ENCODE assay signal across 9 mouse cellular contexts in genomic region chr7:73398806-73399442, GRCm38 (mm10). TPM values are rescaled to one million over a fixed set of nuclear protein-coding genes. Genes with fewer than 3 reads are reported as not detected.
DNase-seq lines count a peak whose midpoint lies in the region; ATAC-seq lines count a peak whose summit lies in the region.
"Had no signal": no experiment of that assay in that cellular context is flagged by ENCODE, and none has a peak within 500 bp of the region (broad histone marks: within the 10 kb centered on the region; RNA-seq: fewer than 3 reads in every experiment).

No protein-coding gene starts in this region.

- no peaks in the 10 kb centered on the region for H3K9me3 ChIP-seq in kidney, embryonic 16.5 days (ENCODE audit: low read length)
- H3K9me3 ChIP-seq in forebrain, embryonic 10.5 days = no peaks in the 10 kb centered on the region
- no peaks in the 10 kb centered on the region for H3K9me3 ChIP-seq in limb, embryonic 10.5 days (replicated peaks)
- H3K9me3 ChIP-seq in neural tube, embryonic 14.5 days (ENCODE audit: control insufficient read depth, low read length) = no peaks in the 10 kb centered on the region

- 10% methylated on average over 19 of the region's 19 CpGs for WGBS in kidney, embryonic 16.5 days
- WGBS in forebrain, embryonic 10.5 days = 4% methylated on average over 19 of the region's 19 CpGs
- WGBS in limb, embryonic 10.5 days = 6% methylated on average over 19 of the region's 19 CpGs
- 7% methylated on average over 19 of the region's 19 CpGs for WGBS in neural tube, embryonic 14.5 days

- peak; percentile 25; the same call in 1 of the 2 replicates for ATAC-seq in kidney, embryonic 16.5 days (ENCODE audit: low FRiP score, low TSS enrichment)
- peak; percentile 1; the same call in 1 of the 2 replicates for ATAC-seq in neural tube, embryonic 14.5 days (ENCODE audit: low read depth)
- ATAC-seq in activated CD4-positive, CD25-positive, alpha-beta regulatory T cell, adult 4 months = no peak
- ATAC-seq: Patski had no signal

- peaks cover 62% of the 10 kb centered on the region for H3K4me1 ChIP-seq in kidney, embryonic 16.5 days (ENCODE audit: insufficient read depth, low read length)
- peaks cover 99% of the 10 kb centered on the region for H3K4me1 ChIP-seq in forebrain, embryonic 10.5 days
- peaks cover 94% of the 10 kb centered on the region for H3K4me1 ChIP-seq in limb, embryonic 10.5 days
- H3K4me1 ChIP-seq in neural tube, embryonic 14.5 days (ENCODE audit: control insufficient read depth, insufficient read depth, low read length) = peaks cover 41% of the 10 kb centered on the region

- H3K36me3 ChIP-seq in kidney, embryonic 16.5 days (ENCODE audit: insufficient read depth, low read length) = no peaks in the 10 kb centered on the region
- H3K36me3 ChIP-seq in forebrain, embryonic 10.5 days (replicated peaks) = peaks cover 60% of the 10 kb centered on the region
- peaks cover 51% of the 10 kb centered on the region for H3K36me3 ChIP-seq in limb, embryonic 10.5 days
- H3K36me3 ChIP-seq in neural tube, embryonic 14.5 days (ENCODE audit: control insufficient read depth, insufficient read depth, low read length) = no peaks in the 10 kb centered on the region

- H3K4me3 ChIP-seq in kidney, embryonic 16.5 days (ENCODE audit: low read length) = peak overlapping the region; percentile 40
- H3K4me3 ChIP-seq in forebrain, embryonic 10.5 days = peak overlapping the region; percentile 48
- H3K4me3 ChIP-seq in limb, embryonic 10.5 days = peak overlapping the region; percentile 43
- peak overlapping the region; percentile 13 for H3K4me3 ChIP-seq in neural tube, embryonic 14.5 days (ENCODE audit: low read depth, low read length)

- DNase-seq in kidney, postnatal 10 days = no peak
- no peak for DNase-seq in forebrain, embryonic 10.5 days (ENCODE audit: extremely low spot score, low spot score)
- DNase-seq in limb, embryonic 10.5 days (ENCODE audit: low spot score) = no peak
- DNase-seq in urinary bladder, postnatal 10 days (ENCODE audit: low spot score) = no peak
- DNase-seq in adrenal gland, postnatal 25 days = no peak

- H3K27me3 ChIP-seq in kidney, embryonic 16.5 days (ENCODE audit: insufficient read depth, low read length) = no peaks in the 10 kb centered on the region
- 0 out of 2 replicates have a peak, but pooled peaks cover 4% of the 10 kb centered on the region for H3K27me3 ChIP-seq in forebrain, embryonic 10.5 days (ENCODE audit: poor library complexity, severe bottlenecking)
- H3K27me3 ChIP-seq in limb, embryonic 10.5 days (ENCODE audit: low read depth, poor library complexity, severe bottlenecking) = peaks cover 15% of the 10 kb centered on the region; the same call in 1 of the 2 replicates
- H3K27me3 ChIP-seq in neural tube, embryonic 14.5 days (ENCODE audit: control insufficient read depth, insufficient read depth, low read length) = no peaks in the 10 kb centered on the region
- H3K27me3 ChIP-seq: Patski had no signal

- H3K27ac ChIP-seq in kidney, embryonic 16.5 days (ENCODE audit: low read length) = no peak overlapping the region
- peak overlapping the region; percentile 84 for H3K27ac ChIP-seq in forebrain, embryonic 10.5 days
- H3K27ac ChIP-seq in limb, embryonic 10.5 days = peak overlapping the region; percentile 75
- peak overlapping the region; percentile 78 for H3K27ac ChIP-seq in neural tube, embryonic 14.5 days (ENCODE audit: low read depth, low read length)

- H3K9ac ChIP-seq in kidney, embryonic 16.5 days (replicated peaks; ENCODE audit: low read length) = peak overlapping the region; percentile 57
- peak overlapping the region; percentile 32 for H3K9ac ChIP-seq in neural tube, embryonic 14.5 days (replicated peaks; ENCODE audit: low read depth, low read length)

- peak overlapping the region; percentile 64 for H3K4me2 ChIP-seq in kidney, embryonic 16.5 days (replicated peaks; ENCODE audit: low read depth, low read length)
- peak overlapping the region; percentile 45 for H3K4me2 ChIP-seq in neural tube, embryonic 14.5 days (ENCODE audit: low read depth, low read length)

RNA-seq across cellular contexts. Expression of gene Rgma, which starts 23.6 kb away (rescaled TPM):
- polyA plus RNA-seq in kidney, embryonic 16.5 days (2015; fragmentation: Nextera tagmentation; extraction: Ambion mirVana) = 10.0 and 12.8 TPM in 2 replicates
- 26.2 and 26.8 TPM in 2 replicates for polyA plus RNA-seq in forebrain, embryonic 10.5 days (2016; fragmentation: Nextera tagmentation; extraction: Ambion mirVana)
- 20.1 and 26.8 TPM in 2 replicates for polyA plus RNA-seq in limb, embryonic 10.5 days (2016; fragmentation: Nextera tagmentation; extraction: Ambion mirVana)
- 46.6 and 58.4 TPM in 2 replicates for polyA plus RNA-seq in neural tube, embryonic 14.5 days (2014; fragmentation: Nextera tagmentation; extraction: Ambion mirVana)
- not detected for polyA plus RNA-seq in activated CD4-positive, CD25-positive, alpha-beta regulatory T cell, adult 4 months (2017; shearing (Covaris generic))
- total RNA-seq in adrenal gland, postnatal 25 days (2021) = 7.7 and 9.9 TPM in 2 replicates

Comparison
In these comparisons a context has a peak if more than half of its experiments do, and no peak if none do; other contexts are left out.
1. RNA of gene Rgma, which starts 23.6 kb away (polyA plus RNA-seq): 46.6 to 58.4 TPM in neural tube, embryonic 14.5 days, 20.1 to 26.8 TPM in limb, embryonic 10.5 days, 26.2 to 26.8 TPM in forebrain, embryonic 10.5 days and 10.0 to 12.8 TPM in kidney, embryonic 16.5 days; not detected in activated CD4-positive, CD25-positive, alpha-beta regulatory T cell, adult 4 months; every median in the first group is over 10 times any median in the second.
2. Peak in every context shown above with its lines, with median percentiles within 50 percentile points of each other: H3K4me3 ChIP-seq.